Mouse (Mus musculus) embryonic facial prominence, embryonic 15.5 days (tissue): ENCODE measurements at regions not wholly inside any gene's neighbourhood (a gene's known extent, or its start where the extent isn't known, plus 50 kb on each side); places are given as distances from the start of the nearest gene placed in this dataset.

Source experiments
- ATAC-seq: fragments of 200-750 bp; cut with Nextera tagmentation; 2 replicates; pipeline ENCODE4 v1.8.0; 2017; ENCODE audit warnings: low read depth, moderate TSS enrichment; ENCODE audit not compliant: insufficient number of reproducible peaks, low FRiP score, low TSS enrichment
- H3K27ac ChIP-seq: fragments of 300-500 bp; sonication (generic); replicated peaks from 2 replicates; pipeline ENCODE4 v1.5.1; 2015; ENCODE audit warnings: mild to moderate bottlenecking, inconsistent platforms
- H3K27me3 ChIP-seq: fragments of 300-500 bp; sonication (generic); 2 replicates; pipeline ENCODE4 v1.6.1; 2015; ENCODE audit warnings: inconsistent platforms
- H3K36me3 ChIP-seq: fragments of 300-500 bp; sonication (generic); 2 replicates; pipeline ENCODE4 v1.6.1; 2015; ENCODE audit warnings: mild to moderate bottlenecking, inconsistent platforms
- H3K4me1 ChIP-seq: fragments of 300-500 bp; sonication (generic); 2 replicates; pipeline ENCODE4 v1.6.1; 2015; ENCODE audit warnings: inconsistent platforms
- H3K4me2 ChIP-seq: fragments of 300-500 bp; sonication (generic); replicated peaks from 2 replicates; pipeline ENCODE4 v1.6.1; 2015; ENCODE audit warnings: mild to moderate bottlenecking, inconsistent platforms
- H3K4me3 ChIP-seq: fragments of 300-500 bp; sonication (generic); replicated peaks from 2 replicates; pipeline ENCODE4 v1.5.1; 2015; ENCODE audit warnings: mild to moderate bottlenecking, inconsistent platforms
- H3K9ac ChIP-seq: fragments of 300-500 bp; sonication (generic); 2 replicates; pipeline ENCODE4 v1.6.1; 2015; ENCODE audit warnings: inconsistent platforms
- H3K9me3 ChIP-seq: fragments of 300-500 bp; sonication (generic); replicated peaks from 2 replicates; pipeline ENCODE4 v1.6.1; 2016; ENCODE audit warnings: inconsistent platforms
- WGBS: fragments of 180-500 bp; shearing (Covaris S2); methylation state at CpG from one replicate; pipeline ENCODE4 v1.1.7; 2015; 5-methylcytosine and 5-hydroxymethylcytosine counted together

DNA sequence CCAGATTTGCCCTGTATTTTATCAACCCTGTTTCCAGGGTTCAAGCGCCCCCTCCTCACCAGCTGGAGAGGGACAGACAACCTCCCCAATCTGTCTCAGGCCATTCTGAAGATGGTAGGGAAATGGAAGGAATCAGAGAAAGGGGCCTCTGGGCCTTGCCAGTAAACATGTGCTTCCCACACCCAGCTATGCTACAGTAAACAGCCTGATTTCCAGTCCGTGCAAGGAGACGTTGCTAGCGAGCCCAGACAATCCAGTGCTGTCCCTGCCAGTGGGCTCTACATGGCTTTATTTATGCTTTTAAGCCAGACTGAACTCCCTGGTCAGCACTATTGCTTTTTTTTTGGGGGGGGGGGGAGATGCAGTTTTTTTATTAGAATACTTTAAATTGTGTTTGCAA lies 50.9 kb upstream of the Olig2 start:
- Histone ChIP-seq H3K27me3 (peaks cover 41% of the 10 kb centered on the region), H3K4me3 (no peak overlapping the region), H3K27ac (no peak overlapping the region), H3K4me2 (no peak overlapping the region), H3K9ac (no peak overlapping the region), H3K4me1 (peaks cover 15% of the 10 kb centered on the region), H3K9me3 (no peaks in the 10 kb centered on the region), H3K36me3 (no peaks in the 10 kb centered on the region)
- 49% methylated on average over 4 of the region's 4 CpGs for WGBS
- ATAC-seq: no peak
